Mouse (Mus musculus) kidney, adult 2 months (tissue): ENCODE measurements at regions not wholly inside any gene's neighbourhood (a gene's known extent, or its start where the extent isn't known, plus 50 kb on each side); places are given as distances from the start of the nearest gene placed in this dataset.

Source experiments
- CTCF ChIP-seq: fragments of 200-500 bp; conservative IDR thresholded peaks from 2 replicates; pipeline ENCODE4 v1.5.1; 2011; ENCODE audit warnings: low read depth, mild to moderate bottlenecking, control low read depth, low read length, moderate library complexity, mixed read lengths; ENCODE audit not compliant: insufficient read depth, insufficient read length
- POLR2A ChIP-seq: fragments of 200-500 bp; IDR thresholded peaks from one replicate; pipeline ENCODE4 v1.6.1; 2011; ENCODE audit warnings: low read depth, low read length, control low read depth

- TF ChIP-seq CTCF (no peak), POLR2A (no peak)
Measured at GRCm38 (mm10) chr9:47433185-47433584, 96.8 kb upstream of the Cadm1 start.
